Mouse (Mus musculus): ENCODE measurements around the gene Il10rb. TPM values are rescaled to one million over a fixed set of nuclear protein-coding genes. Genes with fewer than 3 reads are reported as not detected.
"Not testable (repeated sequence)": the region's sequence is repeated elsewhere in the genome, so short reads cannot be mapped to it uniquely, and the experiment has no call there.

Gene Il10rb
- total RNA-seq, 2 experiments from 2014 or later, result 82.7 to 101 TPM

DNA sequence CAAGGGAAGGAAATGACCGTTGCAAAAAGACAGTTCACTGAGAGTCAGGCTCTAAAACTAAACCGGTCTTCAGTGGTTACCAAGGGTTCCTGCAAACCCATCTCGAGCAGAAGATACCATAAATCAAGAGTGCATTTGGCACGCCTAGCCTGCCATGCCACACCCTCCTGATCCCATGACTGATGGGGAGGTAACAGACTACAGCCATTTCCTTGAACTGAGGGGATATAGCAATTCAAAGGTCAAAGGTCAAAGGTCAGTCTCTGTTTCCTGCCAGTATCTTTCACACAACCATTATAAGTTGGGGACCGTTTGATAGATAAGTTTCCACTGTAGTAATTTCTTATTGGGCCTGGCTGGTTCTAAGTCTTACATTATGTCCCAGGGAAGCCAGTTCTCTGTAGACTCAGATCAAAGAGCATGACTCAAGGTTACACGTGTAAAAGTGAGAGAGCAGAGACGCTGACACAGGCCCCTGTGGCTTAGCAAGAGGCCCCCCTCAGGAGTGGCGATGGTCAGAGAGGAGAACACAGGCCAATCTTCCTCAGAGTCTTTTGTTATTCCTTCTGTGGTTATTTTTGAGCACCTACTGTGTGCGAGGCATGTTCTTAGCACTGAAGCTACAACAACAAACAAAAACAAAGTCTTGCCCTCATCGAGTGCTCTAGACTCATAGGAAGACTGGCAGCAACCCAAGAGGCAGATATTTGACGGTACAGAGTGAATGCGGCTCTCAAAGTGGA lies 7.3 kb downstream of the Il10rb start:
- no peak for DNase-seq
- intact Hi-C loops (cut with DNase I), result no loop called here

DNA sequence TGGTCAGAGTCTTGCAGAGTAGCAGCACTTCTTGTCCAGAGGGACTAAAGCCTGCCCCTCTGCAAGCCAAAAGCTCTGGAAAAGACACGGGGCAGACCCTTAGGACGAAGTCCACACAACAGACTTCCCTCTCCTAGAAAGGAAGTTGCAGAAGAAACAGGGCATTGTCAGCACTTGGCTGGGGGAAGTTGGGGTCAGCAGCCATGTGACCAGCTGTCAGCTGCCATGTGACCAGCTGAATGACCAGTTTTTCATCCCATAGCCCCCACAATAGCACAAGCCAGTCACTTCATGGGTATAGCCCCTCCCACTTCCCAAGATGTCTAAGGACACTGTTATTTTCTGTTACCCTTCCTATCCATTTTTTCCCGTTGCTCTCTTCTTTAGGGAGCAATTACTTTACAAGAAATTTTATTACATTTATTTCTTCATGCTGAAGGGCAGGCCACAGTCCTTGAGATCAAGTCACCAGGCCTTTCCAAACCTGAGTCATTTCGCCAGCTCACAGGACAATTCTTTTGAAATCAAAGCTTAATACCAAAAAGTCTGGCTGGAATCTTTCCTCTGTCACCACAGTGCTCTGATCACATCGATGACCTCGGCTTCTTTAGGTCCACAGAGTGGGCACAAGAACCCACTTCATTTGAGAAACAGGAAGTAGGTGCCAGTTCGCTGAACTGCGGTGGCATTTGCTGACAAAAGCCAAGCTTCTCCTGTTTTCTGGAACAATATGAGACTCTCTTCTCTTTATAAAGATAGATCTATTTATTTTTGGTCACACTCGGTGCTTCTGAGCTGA lies 9.6 kb downstream of the Il10rb start:
- no peak for DNase-seq
- intact Hi-C loops (cut with DNase I), result no loop called here

DNA sequence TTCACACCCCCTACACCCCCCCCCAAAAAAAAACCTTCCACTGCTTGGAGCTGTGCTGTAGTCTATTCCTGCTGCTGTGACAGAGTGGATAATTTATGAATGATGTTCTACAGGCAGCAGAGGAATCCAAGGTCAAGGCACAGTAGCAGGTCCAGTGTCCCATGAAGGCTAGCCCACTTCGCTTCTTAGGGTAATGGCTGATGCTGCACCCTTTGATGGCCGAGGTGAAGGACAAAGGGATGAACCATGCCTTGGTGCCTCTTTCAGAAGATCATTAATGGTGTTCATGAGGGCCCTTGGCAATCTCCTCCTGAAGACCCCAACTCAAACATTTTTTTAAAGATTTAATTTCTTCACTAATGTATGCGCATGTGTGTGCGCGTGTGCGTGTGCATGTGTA lies 10.4 kb downstream of the Il10rb start:
- intact Hi-C loops (cut with DNase I), result no loop called here
- no peak for DNase-seq

DNA sequence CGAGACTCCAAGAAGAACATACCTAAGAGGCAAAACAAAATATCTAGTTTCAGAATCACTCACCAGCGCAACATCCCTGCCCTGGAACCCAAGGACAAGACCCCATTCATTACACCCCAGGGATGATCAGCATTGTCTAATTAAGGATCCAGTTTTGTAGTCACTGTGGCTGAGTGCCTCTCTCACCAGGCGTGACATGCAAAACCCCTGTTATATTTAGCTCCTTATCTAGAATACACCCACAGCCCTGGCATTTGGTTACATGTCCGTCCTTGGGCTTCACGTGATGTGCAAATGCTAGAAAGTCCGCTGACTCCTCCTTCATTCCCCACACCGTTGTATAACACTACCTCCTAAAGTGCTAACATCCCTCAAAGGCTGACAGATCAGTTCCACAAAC lies 11.0 kb downstream of the Il10rb start:
- intact Hi-C loops (cut with DNase I), result no loop called here
- DNase-seq, result peak; percentile 70 to 83

DNA sequence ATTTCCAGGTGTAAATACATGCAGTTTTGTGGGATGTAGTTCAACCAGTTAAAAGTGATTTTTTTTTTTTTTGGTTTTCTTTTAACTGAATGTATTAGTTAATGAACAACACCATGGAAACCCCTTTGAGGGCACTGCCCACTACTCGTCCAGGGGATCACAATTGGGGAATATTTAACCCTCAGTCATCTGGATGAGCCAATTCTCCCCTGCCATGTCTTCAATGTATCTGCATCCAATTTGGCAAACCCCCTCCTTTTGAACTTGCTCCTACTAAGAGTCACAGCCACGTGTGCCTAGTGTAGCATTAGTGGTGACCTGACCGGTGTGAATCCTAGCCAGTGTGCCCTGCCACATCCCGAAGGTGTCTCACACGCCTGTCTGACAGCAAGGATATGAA lies 12.6 kb downstream of the Il10rb start:
- intact Hi-C loops (cut with DNase I), result no loop called here
- no peak for DNase-seq

DNA sequence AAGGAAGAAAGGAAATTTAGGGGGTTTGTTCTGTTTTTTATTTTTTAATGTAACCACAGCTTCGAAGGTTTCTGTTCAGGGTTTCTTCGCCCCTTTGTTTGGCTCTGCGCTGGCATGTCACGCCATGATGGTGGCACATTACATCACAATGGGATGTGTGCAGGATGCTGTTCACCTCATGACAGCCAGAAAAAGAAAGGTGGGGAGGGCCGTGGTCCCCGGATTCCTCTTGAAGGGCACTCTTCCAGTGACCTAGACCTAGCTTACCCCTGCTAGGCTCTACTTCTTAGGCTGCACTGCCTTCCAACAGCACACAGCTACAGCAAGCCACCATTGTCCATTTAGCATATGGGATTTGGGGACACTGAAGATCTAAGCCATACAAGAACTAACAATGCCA lies 19.9 kb downstream of the Il10rb start:
- no peak for DNase-seq
- intact Hi-C loops (cut with DNase I), result no loop called here

DNA sequence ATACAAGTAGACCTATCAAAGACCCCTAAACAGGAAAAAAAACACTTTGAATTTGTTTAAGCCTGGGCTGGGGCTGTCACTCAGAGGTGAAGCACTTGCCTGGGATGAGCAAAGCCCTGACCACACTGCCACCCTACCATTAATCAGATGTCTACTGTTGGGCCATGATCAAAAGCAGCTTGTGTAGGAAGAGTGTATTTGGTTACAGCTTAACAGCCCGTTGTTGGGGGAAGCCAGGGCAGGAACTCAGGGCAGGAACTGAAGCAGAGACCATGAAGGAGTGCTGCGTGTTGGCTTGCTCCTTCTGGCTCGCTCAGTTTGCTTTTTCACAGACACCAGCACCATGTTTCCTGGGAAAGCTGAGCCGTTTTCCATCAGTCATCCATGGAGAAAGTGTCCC lies 20.6 kb downstream of the Il10rb start:
- no peak for DNase-seq
- intact Hi-C loops (cut with DNase I), result no loop called here

DNA sequence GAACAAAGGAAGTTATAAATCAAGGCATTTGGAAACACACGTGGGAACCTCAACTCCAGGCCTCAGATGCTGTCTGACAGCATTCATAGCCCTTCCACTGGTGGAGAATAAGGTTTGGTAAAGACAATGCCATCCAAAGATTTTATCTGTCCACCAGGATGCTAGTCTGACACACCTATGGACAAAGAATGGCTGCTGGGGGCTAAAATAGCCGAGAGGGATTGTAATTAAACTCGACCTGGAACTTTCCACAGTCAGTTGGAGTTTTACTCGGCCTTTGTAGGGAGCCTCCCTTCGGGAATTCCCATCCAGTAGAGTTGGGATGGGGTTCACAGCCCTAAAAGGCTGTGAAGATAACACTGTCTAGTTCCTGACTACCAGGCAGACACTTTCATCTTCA lies 21.5 kb downstream of the Il10rb start:
- intact Hi-C loops (cut with DNase I), result no loop called here
- DNase-seq, result no peak

DNA sequence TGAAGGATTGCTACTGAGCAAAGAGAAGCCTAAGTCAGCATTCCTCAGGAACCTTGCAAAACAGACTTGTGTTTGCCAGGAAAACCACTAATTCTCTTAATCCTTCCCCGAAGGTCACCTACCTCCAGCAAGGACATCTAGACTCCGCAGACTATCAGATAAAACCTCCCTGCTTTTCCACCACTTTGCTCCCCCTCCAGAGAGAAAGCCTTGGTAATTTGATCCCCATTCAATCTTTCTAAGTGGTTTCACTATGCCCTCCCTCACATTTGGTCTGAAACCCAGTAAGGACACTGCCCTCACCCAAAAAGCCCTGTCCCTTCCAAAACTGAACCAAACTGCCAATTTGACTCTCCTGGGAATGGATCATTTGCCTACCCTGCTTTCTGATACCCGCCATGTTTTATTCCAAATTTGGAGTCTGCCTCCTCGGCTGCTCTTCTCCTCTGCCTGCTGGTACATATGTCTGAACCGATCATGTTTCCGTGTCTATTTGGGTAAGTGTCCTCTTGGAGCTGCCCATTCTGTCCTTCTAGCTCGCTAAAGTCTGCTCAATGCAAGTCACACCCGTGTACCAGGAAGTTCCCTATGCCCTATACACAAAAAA lies 22.4 kb downstream of the Il10rb start:
- intact Hi-C loops (cut with DNase I), result no loop called here
- no peak for DNase-seq

DNA sequence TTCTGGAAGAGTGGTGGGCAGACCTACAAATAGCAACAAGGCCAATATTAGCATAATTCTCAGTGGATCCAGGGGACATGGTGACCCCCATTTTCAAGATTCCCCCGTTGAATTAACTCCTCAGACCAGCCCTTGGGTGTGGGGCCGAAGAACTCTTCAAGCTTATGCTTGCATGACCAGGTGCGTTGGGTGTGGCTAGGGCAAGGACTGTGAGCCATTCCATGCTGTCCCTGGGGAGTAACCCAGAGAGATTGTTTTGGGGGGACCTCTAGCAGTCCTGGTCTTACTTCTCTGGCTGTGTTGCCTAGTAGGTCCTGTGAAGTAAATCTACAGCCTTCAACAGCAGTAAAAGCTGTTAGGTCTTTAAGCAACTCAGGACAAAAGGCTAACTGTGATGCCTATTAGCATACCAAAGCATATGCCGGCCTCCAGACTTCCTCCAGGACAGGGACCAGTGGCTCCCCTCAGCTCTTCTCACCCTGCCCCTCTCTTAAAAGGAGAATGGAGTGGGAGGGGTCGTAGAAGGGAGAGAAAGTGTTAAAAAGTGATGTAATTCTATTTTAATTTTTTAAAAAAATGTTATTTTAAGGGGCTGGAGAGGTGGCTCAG lies 26.9 kb downstream of the Il10rb start:
- intact Hi-C loops (cut with DNase I), result no loop called here
- DNase-seq, result no peak

DNA sequence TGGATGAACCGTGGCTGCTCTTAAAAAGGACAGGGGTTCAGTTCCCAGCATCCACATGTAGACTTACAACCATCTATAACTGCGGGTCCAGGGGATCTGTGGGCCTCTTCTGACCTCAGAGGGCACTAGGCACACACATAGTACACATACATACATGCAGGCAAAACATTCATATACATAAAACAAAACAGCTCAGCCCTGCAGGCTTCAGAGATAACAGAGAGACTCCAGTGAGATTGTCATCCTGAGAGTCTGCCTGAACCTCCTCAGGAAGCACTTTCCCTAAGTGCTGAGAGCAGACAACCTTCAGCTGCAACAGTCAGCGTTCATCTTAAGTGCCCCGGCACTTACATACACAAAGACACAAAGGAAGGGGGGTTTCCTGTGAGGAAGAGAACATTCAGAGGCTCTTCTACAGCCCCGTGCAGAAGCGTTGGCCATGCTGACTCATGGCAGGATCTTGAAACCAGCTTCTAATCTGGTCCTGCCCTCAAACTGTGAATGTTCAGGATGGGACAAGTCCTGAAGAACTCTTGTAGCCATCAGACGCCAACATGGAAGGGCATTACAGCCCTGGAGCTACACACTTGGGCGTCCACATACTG lies 27.5 kb downstream of the Il10rb start:
- intact Hi-C loops (cut with DNase I), result no loop called here
- DNase-seq, result no peak

DNA sequence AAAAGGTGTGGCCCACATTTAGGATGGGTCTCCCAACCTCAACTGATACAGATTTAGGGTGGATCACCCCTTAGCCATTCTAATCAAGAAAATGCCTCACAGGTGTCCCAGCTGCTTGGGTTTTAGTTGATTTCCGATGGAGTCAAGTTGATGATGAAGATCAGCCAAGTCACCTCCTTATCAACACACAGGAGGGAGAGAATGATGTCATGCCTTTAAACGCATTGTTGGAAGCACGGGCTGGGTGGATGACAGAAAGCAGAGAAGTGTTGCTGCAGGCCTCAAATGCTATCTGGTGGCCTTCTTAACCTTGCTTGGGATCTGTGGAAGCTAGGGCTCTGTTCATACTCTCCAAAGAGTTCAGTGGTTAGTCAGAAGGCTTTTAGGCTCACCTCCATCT lies 28.2 kb downstream of the Il10rb start:
- intact Hi-C loops (cut with DNase I), result no loop called here

DNA sequence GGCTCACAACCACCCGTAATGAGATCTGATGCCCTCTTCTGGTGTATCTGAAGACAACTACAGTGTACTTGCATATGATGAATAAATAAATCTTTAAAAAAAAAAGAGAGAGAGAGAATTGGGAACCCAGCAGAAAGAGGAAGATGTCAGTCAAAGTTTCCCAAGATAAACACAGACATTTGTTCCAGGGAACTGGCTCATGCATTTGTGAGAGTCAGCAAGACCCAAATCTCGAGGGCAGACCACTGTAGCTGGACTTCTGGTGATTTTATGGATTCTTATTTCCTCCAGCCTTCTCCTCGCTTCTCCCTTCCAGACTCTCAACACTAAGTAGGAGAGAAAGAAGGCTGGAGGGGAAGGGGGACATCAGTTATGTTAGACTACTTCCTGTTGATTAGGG lies 32.1 kb downstream of the Il10rb start:
- intact Hi-C loops (cut with DNase I), result no loop called here
- DNase-seq, result no peak

More for the DNA sequence above, 28.2 kb downstream of the Il10rb start:
- DNase-seq, result no peak

DNA sequence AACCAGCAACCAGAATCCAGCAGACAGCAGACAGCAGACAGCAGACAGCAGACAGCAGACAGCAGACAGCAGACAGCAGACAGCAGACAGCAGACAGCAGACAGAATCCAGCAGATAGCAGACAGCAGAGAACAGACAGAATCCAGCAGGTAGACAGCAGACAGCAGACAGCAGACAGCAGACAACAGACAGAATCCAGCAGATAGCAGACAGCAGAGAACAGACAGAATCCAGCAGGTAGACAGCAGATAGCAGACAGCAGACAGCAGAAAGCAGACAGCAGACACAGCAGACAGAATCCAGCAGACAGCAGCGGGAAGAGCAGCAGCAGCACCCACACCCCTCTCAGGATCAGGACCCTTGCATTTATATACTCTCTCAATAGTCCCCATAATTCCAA lies 32.6 kb downstream of the Il10rb start:
- intact Hi-C loops (cut with DNase I); DNase-seq: not testable (repeated sequence)

DNA sequence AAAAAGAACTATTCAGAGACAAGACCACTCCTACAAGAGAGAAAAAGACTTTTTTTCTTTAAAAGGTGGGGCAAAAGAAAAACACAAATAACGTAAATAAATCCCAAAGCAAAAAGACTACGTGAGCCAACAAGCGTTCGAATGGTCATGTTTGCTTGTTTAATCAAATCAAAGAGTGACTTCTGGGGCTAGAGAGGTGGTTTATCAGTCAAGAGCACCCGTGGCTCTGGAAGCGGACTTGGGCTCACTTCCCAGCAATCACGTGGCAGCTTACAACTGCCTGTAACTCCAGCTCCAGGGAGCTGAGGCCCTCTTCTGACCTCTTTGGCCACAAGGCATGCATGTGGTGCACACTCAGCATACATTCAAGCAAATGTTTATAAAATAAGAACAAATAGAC lies 35.4 kb downstream of the Il10rb start:
- peak; percentile 88 to 89 for DNase-seq
- intact Hi-C loops (cut with DNase I), result loop anchor here (1.0 to 2.0 kb wide), 2 partner anchors 35 to 83 kb away; partner anchors contain the start of gene Il10rb

DNA sequence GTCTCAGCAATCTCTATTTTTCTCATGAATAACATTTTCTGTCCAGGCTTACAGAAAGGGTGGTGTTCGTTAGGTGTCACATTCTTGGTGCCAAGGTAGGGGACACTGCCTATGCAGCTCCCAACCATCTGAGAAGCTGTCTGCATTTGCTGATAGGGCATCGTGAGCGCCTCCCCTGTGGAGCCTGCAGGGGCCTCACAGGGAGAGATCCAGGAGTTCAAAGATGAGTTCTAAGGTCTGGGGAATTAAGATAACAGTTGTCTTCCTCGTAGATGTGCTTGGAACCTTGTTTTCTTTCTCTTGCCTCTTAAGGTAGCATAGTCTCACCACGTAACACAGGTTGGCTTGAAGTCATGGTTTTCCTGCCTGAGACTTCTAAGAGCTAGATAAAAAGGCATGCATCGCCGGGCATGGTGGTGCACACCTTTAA lies 35.9 kb downstream of the Il10rb start:
- intact Hi-C loops (cut with DNase I), result loop anchor here (1.0 to 2.0 kb wide), 2 partner anchors 35 to 84 kb away; partner anchors contain the start of gene Il10rb
- no peak for DNase-seq

DNA sequence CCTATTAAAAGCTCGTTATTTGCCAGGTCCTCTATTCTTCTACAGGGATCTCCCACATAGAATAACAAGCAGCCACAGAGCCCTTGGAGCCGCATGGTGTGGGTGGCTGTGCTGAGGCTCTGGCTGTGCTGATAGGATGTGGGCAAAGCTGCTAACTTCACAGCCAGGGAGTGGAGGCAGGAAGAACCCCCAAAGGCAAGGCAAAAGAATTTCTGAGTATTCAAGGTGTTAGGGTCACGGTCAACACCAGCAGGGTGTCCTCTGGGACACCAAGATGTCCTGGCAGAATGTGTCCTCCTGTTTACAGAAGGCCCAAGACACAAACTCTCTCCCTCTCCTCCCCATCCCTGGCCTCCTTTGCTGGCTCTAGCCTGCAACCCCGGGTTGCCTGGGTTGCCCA lies 36.5 kb downstream of the Il10rb start:
- intact Hi-C loops (cut with DNase I), result no loop called here
- DNase-seq, result no peak

DNA sequence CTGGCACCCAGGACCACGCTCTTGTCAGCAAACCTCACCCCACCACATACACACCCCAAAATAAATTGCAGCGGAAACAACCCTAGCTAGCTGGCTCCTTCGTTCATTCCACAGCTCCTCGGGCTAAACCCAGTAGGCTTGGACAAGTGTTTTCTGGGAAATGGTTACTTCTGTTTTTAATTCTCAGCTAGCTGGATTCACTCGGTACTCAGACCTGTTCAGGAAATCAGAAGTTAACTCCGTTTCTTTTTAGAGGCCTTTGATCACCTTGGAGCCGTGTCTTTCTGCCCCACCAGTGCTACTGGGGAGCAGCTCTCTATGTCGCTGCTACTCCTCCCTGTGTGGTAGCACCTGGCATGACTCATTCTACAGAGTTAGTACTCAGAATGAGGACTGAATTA lies 37.2 kb downstream of the Il10rb start:
- intact Hi-C loops (cut with DNase I), result no loop called here

DNA sequence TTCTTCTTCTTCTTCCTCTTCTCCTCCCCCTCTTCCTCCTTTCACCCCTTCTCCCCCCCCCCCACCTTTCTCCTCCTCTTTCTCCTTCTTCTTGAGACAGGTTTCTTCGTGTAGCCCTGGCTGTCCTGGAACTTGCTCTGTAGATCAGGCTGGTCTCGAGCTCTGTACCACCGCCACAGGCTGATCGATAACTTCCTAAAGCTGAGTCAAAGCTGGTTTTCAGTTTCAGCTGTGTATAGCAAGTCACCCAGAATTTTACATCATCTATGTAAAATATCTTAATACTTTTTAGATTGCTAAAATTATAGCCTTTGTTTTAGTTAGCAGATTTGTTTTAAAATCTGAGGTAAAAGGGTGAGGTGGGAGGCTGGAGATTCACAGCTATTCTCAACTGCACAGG lies 38.9 kb downstream of the Il10rb start:
- intact Hi-C loops (cut with DNase I), result no loop called here
- no peak for DNase-seq

More for the DNA sequence above, 37.2 kb downstream of the Il10rb start:
- DNase-seq, result no peak

DNA sequence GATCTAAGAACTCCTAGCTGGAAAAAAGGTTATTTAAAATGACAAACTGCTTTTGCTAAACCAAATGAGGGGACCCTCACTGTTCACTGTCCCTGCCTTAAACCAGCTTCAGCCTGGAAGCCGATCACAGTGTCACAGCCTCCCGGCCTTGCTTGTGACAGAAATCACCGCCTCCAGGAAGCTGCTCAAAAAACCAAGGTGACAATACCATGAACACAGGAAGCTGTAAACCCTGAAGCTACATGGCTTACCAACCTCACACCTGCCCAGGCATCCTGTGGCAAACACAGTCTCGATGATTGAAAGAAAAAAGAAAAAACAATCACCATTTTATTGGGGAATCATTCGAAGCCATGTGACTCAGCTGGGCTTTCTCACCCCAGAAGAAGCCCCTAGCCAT lies 39.6 kb downstream of the Il10rb start:
- intact Hi-C loops (cut with DNase I), result no loop called here
- DNase-seq, result no peak
